Mouse (Mus musculus) hindbrain, embryonic 13.5 days (tissue): ENCODE data around the gene Alg14. TPM values are rescaled to one million over a fixed set of nuclear protein-coding genes. Genes with fewer than 3 reads are reported as not detected.

ENCODE experiments used
- ATAC-seq: fragments of 200-750 bp; cut with Nextera tagmentation; 2 replicates; pipeline ENCODE4 v1.8.0; 2017; ENCODE audit warnings: moderate TSS enrichment; ENCODE audit not compliant: low FRiP score
- H3K27ac ChIP-seq: fragments of 300-500 bp; sonication (generic); 2 replicates; pipeline ENCODE4 v1.5.1; 2015; ENCODE audit warnings: inconsistent platforms, mild to moderate bottlenecking, moderate library complexity
- H3K27me3 ChIP-seq: fragments of 300-500 bp; sonication (generic); 2 replicates; pipeline ENCODE4 v1.6.1; 2015; ENCODE audit warnings: mild to moderate bottlenecking, inconsistent platforms
- H3K36me3 ChIP-seq: fragments of 300-500 bp; sonication (generic); 2 replicates; pipeline ENCODE4 v1.6.1; 2015; ENCODE audit warnings: mild to moderate bottlenecking, inconsistent platforms
- H3K4me1 ChIP-seq: fragments of 300-500 bp; sonication (generic); replicated peaks from 2 replicates; pipeline ENCODE4 v1.6.1; 2015; ENCODE audit warnings: inconsistent platforms
- H3K4me2 ChIP-seq: fragments of 300-500 bp; sonication (generic); 2 replicates; pipeline ENCODE4 v1.6.1; 2015; ENCODE audit warnings: inconsistent platforms, mild to moderate bottlenecking, moderate library complexity
- H3K4me3 ChIP-seq: fragments of 300-500 bp; sonication (generic); 2 replicates; pipeline ENCODE4 v1.5.1; 2015; ENCODE audit warnings: mild to moderate bottlenecking, inconsistent platforms
- H3K9ac ChIP-seq: fragments of 300-500 bp; sonication (generic); 2 replicates; pipeline ENCODE4 v1.6.1; 2015; ENCODE audit warnings: mild to moderate bottlenecking, inconsistent platforms
- H3K9me3 ChIP-seq: fragments of 300-500 bp; sonication (generic); 2 replicates; pipeline ENCODE4 v1.6.1; 2016; ENCODE audit warnings: inconsistent platforms
- WGBS: fragments of 180-500 bp; shearing (Covaris S2); methylation state at CpG from one replicate; pipeline ENCODE4 v1.1.7; 2015; 5-methylcytosine and 5-hydroxymethylcytosine counted together
- polyA plus RNA-seq: library from polyadenylated mRNA; unstranded; fragments of >200 nt; fragmentation: Nextera tagmentation; extraction: Ambion mirVana; gene quantifications from 2 replicates; pipeline ENCODE4 v1.2.1, GENCODE M21; 2015

Alg14 gene
- polyA plus RNA-seq, 1 experiment from 2014 or later = 39.7 TPM

DNA sequence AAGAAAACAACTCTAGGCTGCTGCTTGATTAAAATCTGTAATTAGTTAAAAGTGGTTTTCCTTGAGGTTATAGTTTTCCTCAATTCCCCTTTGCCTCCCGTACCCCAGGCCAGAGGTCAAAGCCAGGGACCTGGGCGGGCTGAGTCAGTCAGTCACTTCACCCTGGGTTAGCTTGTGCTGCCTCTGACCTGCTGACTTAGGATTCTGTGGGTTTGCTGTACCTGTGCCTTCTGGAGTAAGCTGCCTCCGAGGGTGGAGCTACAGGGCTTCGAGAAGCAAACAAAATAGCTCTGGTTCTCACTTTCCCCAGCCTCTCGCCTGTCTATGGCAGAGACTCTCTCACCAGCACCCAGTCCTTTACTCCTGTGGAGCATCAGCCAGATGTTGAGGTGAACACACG, 67.3 kb downstream of the Alg14 start:
- peaks cover 8% of the 10 kb centered on the region for H3K4me1 ChIP-seq
- H3K4me3 ChIP-seq = no peak overlapping the region
- no peak overlapping the region for H3K9ac ChIP-seq
- no peaks in the 10 kb centered on the region for H3K9me3 ChIP-seq
- 0 out of 2 replicates have a peak, but pooled peaks cover 2% of the 10 kb centered on the region for H3K36me3 ChIP-seq
- ATAC-seq = no peak
- H3K4me2 ChIP-seq = no peak overlapping the region
- H3K27me3 ChIP-seq = no peaks in the 10 kb centered on the region
- WGBS = 91% methylated on average over 6 of the region's 6 CpGs
- H3K27ac ChIP-seq = no peak overlapping the region

DNA sequence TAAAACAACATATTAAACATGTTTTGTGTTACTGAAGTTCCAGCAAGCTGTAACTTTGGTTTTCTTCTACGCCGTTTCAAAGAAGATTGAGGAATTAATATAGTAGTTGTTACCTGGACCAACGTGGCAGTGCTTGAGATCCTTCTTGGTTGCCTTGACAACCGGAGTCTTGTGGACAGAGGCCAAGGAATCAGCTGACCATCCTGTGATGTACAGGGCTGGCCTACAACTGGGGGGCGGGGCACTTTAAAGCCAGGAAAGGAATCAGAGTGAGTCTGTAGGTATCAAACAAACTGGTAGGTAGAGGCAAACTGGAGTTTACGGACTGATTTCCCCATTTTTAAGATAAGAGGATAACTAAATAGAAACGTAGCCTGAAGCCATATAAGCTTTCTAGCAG, 67.7 kb downstream of the Alg14 start:
- Histone ChIP-seq H3K27me3 (no peaks in the 10 kb centered on the region), H3K36me3 (0 out of 2 replicates have a peak, but pooled peaks cover 2% of the 10 kb centered on the region), H3K9me3 (no peaks in the 10 kb centered on the region), H3K27ac (no peak overlapping the region), H3K4me3 (no peak overlapping the region), H3K4me2 (no peak overlapping the region), H3K9ac (no peak overlapping the region), H3K4me1 (peaks cover 8% of the 10 kb centered on the region)
- WGBS = 85% methylated on average over 7 of the region's 7 CpGs
- no peak for ATAC-seq

DNA sequence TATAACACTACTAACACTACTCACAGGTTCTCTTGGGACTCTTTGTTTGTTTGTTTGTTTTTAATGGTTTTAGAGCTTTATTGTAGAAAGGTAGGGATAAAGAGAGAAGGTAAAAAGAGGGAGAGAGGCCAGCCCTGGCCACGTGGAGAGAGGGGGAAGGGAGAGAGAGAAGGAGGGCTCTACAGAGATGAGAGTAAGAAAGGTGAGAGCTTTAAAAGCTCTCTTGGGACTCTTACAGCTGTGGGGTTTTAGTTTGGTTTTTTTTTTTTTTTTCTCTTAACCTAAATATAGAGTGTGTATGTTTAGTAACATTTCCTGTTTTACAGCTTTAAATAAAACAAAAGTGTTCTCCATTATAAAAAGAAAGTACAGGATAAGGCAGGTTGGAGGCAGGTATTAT, 70.4 kb downstream of the Alg14 start:
- no peaks in the 10 kb centered on the region for H3K9me3 ChIP-seq
- H3K4me1 ChIP-seq = peaks cover 8% of the 10 kb centered on the region
- ATAC-seq = no peak
- no peak overlapping the region for H3K27ac ChIP-seq
- H3K36me3 ChIP-seq = no peaks in the 10 kb centered on the region
- no peak overlapping the region for H3K4me3 ChIP-seq
- no peak overlapping the region for H3K9ac ChIP-seq
- H3K4me2 ChIP-seq = no peak overlapping the region
- H3K27me3 ChIP-seq = no peaks in the 10 kb centered on the region
- WGBS = 66% methylated on average over 1 of the region's 1 CpGs

DNA sequence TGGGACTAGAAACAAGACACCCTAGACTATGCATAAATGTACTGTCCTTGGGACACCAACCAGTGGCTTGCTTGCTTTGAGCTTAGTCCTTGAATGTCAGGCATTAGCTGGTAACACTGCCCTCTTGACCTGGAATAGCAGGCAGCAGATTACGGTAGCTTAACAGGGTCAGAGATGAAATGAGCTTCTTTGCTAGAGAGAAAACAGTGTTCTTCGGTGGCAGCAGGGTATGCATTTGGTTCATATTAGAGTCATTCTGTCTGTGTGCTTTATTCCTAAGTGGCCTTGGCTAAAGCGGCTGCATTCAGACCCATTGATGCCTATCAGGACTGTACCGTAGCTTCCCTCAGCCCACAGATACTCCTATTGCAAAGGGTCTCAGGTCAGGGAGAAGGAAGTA, 72.8 kb downstream of the Alg14 start:
- no peak overlapping the region for H3K4me2 ChIP-seq
- no peaks in the 10 kb centered on the region for H3K9me3 ChIP-seq
- 82% methylated on average over 4 of the region's 4 CpGs for WGBS
- no peak overlapping the region for H3K27ac ChIP-seq
- H3K27me3 ChIP-seq = no peaks in the 10 kb centered on the region
- ATAC-seq = no peak
- no peaks in the 10 kb centered on the region for H3K36me3 ChIP-seq
- H3K9ac ChIP-seq = no peak overlapping the region; the same call in 1 of the 2 replicates
- H3K4me1 ChIP-seq = peaks cover 3% of the 10 kb centered on the region
- no peak overlapping the region for H3K4me3 ChIP-seq

DNA sequence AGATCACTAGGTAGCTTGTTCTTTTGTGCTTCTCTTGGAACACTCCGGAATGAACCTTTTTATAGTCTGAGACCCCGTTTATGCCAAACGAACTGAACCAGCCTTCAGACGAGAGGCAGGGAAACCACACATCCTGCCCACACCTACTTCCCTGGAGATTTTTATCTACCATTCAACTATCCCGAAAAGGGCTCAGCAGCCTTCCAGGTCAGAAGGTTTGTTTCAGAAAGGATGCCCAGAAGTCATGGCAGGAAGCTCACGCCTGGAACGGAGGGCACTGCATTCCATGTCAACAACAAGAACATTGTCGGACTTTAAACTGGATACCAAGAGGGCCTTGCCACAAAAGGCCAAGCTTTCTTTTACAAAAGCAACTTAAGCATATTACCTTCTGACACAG, 73.6 kb downstream of the Alg14 start:
- H3K27me3 ChIP-seq = no peaks in the 10 kb centered on the region
- no peak overlapping the region for H3K4me2 ChIP-seq
- H3K4me1 ChIP-seq = no peaks in the 10 kb centered on the region
- H3K9me3 ChIP-seq = no peaks in the 10 kb centered on the region
- H3K4me3 ChIP-seq = no peak overlapping the region
- H3K36me3 ChIP-seq = no peaks in the 10 kb centered on the region
- no peak for ATAC-seq
- H3K27ac ChIP-seq = no peak overlapping the region
- WGBS = 83% methylated on average over 8 of the region's 8 CpGs
- no peak overlapping the region; the same call in 1 of the 2 replicates for H3K9ac ChIP-seq

DNA sequence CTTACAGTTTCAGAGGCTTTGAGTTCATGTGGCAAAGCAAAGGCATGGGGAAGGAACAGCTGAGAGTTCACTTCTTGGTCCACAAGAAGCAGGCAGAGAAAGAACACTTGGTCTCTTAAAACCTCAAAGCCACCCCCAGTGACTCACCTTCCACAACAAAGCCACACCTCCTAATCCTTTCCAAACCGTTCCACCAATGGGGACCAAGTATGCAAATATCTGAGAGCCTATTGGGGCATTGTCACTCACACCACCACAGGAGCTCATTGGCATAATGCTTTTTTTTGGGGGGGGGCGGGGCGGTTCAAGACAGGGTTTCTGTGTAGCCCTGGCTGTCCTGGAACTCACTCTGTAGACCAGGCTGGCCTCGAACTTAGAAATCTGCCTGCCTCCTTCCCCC, 77.0 kb downstream of the Alg14 start:
- H3K36me3 ChIP-seq = no peaks in the 10 kb centered on the region
- H3K27me3 ChIP-seq = no peaks in the 10 kb centered on the region
- WGBS = 88% methylated on average over 4 of the region's 4 CpGs
- no peak overlapping the region for H3K4me3 ChIP-seq
- no peaks in the 10 kb centered on the region for H3K9me3 ChIP-seq
- no peak for ATAC-seq
- H3K4me2 ChIP-seq = no peak overlapping the region
- H3K4me1 ChIP-seq = peaks cover 3% of the 10 kb centered on the region; the same call in 1 of the 2 replicates
- no peak overlapping the region for H3K9ac ChIP-seq
- H3K27ac ChIP-seq = no peak overlapping the region

DNA sequence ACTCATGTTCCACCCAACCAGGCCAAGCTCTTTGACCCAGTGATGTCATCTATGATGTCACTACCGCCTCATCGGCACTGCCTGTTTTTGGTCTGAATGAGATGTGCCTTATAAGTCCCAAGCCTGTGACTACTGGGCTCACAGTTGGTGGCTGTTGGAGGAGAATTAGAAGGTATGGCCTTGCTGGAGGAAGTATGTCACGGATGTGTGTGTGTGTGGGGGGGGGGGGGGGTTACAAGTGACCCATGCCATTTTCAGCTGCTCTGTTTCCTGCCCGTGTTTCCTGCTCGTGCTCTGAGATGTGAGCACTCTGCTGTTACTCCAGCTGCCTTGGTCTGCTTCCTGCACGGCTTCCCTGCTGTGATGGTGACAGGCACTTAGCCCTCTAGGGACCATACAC, 77.9 kb downstream of the Alg14 start:
- Histone ChIP-seq H3K4me2 (no peak overlapping the region), H3K36me3 (no peaks in the 10 kb centered on the region), H3K27me3 (no peaks in the 10 kb centered on the region), H3K9ac (no peak overlapping the region), H3K4me1 (peaks cover 3% of the 10 kb centered on the region; the same call in 1 of the 2 replicates), H3K4me3 (no peak overlapping the region), H3K9me3 (no peaks in the 10 kb centered on the region), H3K27ac (no peak overlapping the region)
- ATAC-seq = no peak
- WGBS = 84% methylated on average over 6 of the region's 6 CpGs

DNA sequence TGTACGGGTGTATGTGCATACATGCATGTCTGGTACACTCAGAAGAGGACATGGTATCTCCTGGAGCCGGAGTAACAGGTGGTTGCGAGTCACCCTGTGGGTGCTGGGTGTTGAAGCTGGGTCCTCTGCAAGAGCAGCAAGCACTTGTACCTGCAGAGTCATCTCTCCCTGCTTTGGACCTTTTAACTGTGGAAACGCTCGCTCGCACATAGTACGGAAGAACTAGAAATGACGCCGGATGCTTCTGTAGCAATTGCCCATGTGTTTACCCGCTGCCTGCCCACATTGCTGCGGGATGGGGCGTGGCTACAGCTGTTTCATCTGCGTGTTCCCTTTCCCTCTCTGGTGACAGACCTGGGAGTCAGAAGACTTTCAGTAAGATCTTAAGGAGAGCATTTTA, 78.7 kb downstream of the Alg14 start:
- ATAC-seq = no peak
- Histone ChIP-seq H3K9me3 (no peaks in the 10 kb centered on the region), H3K27ac (no peak overlapping the region), H3K27me3 (no peaks in the 10 kb centered on the region), H3K9ac (no peak overlapping the region), H3K4me3 (no peak overlapping the region), H3K4me1 (peaks cover 3% of the 10 kb centered on the region; the same call in 1 of the 2 replicates), H3K4me2 (no peak overlapping the region), H3K36me3 (no peaks in the 10 kb centered on the region)
- 91% methylated on average over 13 of the region's 13 CpGs for WGBS

DNA sequence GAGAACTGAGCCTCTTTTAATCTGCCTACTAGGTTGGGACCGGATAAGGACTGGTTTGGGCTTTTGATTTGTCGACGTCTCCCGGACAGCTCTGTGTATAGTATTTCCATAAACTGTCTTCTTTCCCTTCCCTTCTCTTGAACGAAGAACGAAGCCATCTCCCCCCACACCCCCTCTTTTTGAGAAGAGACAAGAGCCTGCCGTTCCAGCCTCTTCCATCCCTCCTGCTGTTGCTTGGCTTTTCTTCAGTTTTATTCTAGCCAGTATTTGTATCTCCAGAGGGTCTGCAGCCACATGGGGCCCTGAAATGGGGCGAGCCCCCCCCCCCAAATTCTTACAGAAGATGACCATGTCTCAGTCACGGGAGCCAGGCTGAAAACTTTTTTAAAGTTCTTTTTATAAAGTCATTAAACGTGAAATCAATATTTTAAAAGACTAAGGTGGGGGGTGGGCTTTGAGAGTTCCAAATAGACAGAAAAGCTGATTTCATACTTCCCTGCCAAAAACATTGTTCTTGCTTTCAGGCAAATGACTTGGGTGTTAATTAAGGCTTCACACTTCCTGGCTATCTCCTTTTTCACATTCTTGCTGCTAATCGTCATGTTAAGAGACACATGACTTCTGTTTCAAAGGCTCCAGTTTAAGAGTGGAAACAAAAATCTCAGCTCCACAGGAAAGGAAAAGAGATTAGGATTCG, 79.4 kb downstream of the Alg14 start:
- Histone ChIP-seq H3K4me2 (no peak overlapping the region), H3K9me3 (no peaks in the 10 kb centered on the region), H3K9ac (no peak overlapping the region), H3K4me1 (peaks cover 3% of the 10 kb centered on the region; the same call in 1 of the 2 replicates), H3K36me3 (no peaks in the 10 kb centered on the region), H3K4me3 (no peak overlapping the region), H3K27ac (no peak overlapping the region), H3K27me3 (no peaks in the 10 kb centered on the region)
- no peak for ATAC-seq
- WGBS = 73% methylated on average over 12 of the region's 12 CpGs

DNA sequence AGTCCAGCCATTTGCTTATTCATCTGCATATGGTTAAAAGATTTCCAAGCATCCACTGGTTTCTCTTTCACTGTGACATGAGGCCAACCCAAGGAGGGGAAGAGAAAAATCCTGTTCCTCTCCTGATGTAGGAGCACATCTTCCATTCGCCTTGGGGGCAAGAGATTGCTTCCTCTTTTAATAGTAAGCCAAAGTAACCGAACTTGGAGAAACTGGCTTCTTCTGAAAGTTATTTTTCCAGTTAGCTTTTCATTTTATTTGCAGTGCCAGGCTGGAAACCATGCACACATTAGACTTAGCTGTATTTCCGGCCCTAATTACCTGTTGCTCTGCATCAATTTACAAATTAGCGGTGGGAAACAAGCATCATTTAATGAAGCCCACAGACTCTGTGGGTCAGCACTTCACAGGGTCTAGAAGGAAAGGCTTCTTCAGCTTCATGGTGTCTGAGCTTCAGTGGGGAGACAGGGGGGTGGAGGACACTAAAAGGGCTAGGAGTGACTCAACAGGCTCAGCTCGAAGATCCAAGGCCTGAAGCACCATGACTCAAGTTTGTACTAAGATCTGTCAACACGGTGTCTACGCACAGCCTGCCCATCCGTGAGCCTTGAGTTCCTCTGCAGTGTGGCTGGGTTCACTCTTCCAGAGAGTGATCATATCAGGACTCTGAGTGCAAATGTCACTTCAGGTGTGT, 80.1 kb downstream of the Alg14 start:
- no peaks in the 10 kb centered on the region for H3K9me3 ChIP-seq
- no peak overlapping the region for H3K4me2 ChIP-seq
- no peaks in the 10 kb centered on the region for H3K36me3 ChIP-seq
- H3K4me1 ChIP-seq = peaks cover 3% of the 10 kb centered on the region; the same call in 1 of the 2 replicates
- WGBS = 88% methylated on average over 8 of the region's 8 CpGs
- ATAC-seq = no peak
- no peak overlapping the region for H3K9ac ChIP-seq
- H3K27me3 ChIP-seq = no peaks in the 10 kb centered on the region
- no peak overlapping the region for H3K27ac ChIP-seq
- H3K4me3 ChIP-seq = no peak overlapping the region

DNA sequence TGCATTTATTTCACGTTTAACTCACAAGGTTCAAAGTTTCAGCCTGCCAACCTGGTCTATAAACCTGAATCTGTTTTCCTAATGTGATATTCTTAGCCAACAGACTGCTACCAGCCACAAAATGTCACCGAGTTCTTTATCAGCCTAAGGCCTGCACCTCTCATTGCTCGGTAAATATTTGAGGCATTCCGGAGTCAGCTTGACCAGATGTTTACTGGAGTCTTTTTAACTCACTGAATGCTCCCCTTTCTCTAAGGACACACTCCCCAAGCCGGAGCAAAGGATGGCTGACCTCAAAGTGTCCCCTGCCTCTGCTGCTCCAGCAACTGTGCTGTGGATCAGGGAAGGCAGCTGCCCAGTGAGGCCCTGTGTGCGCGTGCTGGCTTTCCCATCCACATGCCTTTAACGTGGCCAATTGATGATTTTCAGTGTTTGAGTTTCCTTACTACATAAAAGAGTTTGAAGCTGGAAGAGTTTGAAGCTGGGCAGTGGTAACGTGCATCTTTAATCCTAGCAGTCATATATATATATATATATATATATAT, 82.4 kb downstream of the Alg14 start:
- Histone ChIP-seq H3K4me3 (no peak overlapping the region), H3K9me3 (no peaks in the 10 kb centered on the region), H3K27ac (no peak overlapping the region), H3K36me3 (no peaks in the 10 kb centered on the region), H3K27me3 (no peaks in the 10 kb centered on the region), H3K4me2 (no peak overlapping the region), H3K4me1 (peaks cover 3% of the 10 kb centered on the region; the same call in 1 of the 2 replicates), H3K9ac (no peak overlapping the region)
- no peak for ATAC-seq
- 72% methylated on average over 9 of the region's 9 CpGs for WGBS

DNA sequence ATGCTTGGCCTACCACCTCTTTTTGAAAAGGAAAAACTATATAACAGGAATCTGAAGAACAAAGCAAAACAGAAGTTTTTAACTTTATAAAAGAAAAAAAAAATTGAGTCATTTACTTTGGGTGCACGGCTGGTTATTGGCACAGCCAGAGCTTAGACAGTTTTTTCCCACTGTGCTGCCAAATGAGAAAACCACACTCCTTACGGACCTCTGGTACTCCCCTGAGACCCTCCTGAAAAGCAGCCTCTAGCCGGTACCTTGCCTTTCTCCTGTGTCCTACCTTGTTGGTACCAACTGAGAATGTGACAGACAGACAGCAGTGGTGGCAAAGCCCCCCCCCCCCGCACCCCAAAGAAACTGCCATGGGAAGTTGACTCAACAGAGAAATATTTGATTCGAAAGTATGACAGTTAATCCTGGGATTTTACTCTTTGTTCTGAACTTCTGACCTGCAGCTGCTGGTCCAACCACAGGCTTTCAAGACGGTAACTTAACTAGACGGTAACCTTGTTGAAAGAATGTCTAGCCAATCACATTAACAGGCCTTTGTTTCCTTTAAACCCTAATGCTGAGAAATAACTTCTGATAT, 84.1 kb downstream of the Alg14 start:
- no peak overlapping the region for H3K9ac ChIP-seq
- no peak overlapping the region for H3K27ac ChIP-seq
- H3K4me2 ChIP-seq = no peak overlapping the region
- ATAC-seq = no peak
- H3K27me3 ChIP-seq = no peaks in the 10 kb centered on the region
- H3K9me3 ChIP-seq = no peaks in the 10 kb centered on the region
- peaks cover 3% of the 10 kb centered on the region; the same call in 1 of the 2 replicates for H3K4me1 ChIP-seq
- H3K4me3 ChIP-seq = no peak overlapping the region
- WGBS = 75% methylated on average over 7 of the region's 7 CpGs
- no peaks in the 10 kb centered on the region for H3K36me3 ChIP-seq
